Mouse (Mus musculus) hindbrain, embryonic 10.5 days (tissue): Measurements from ENCODE around the gene AW549877. TPM values are rescaled to one million over a fixed set of nuclear protein-coding genes. Genes with fewer than 3 reads are reported as not detected.

Experiments used
- DNase-seq: peaks from one replicate; pipeline ENCODE4 v3.0.0-alpha.2; 2017; ENCODE audit warnings: low spot score
- H3K27ac ChIP-seq: fragments of 300-500 bp; sonication (generic); 2 replicates; pipeline ENCODE4 v1.5.1; 2016; ENCODE audit warnings: mild to moderate bottlenecking, moderate library complexity
- H3K27me3 ChIP-seq: fragments of 300-500 bp; sonication (generic); 2 replicates; pipeline ENCODE4 v1.6.1; 2016; ENCODE audit warnings: mild to moderate bottlenecking; ENCODE audit not compliant: poor library complexity, insufficient read depth, severe bottlenecking
- H3K36me3 ChIP-seq: fragments of 300-500 bp; sonication (generic); 2 replicates; pipeline ENCODE4 v1.6.1; 2016; ENCODE audit warnings: mild to moderate bottlenecking, moderate library complexity
- H3K4me1 ChIP-seq: fragments of 300-500 bp; sonication (generic); replicated peaks from 2 replicates; pipeline ENCODE4 v1.6.1; 2016; ENCODE audit warnings: mild to moderate bottlenecking
- H3K4me3 ChIP-seq: fragments of 300-500 bp; sonication (generic); 2 replicates; pipeline ENCODE4 v1.5.1; 2016; ENCODE audit warnings: mild to moderate bottlenecking, moderate library complexity
- H3K9me3 ChIP-seq: fragments of 300-500 bp; sonication (generic); 2 replicates; pipeline ENCODE4 v1.6.1; 2016; ENCODE audit warnings: mild to moderate bottlenecking, moderate library complexity
- WGBS: fragments of 180-500 bp; shearing (Covaris S2); methylation state at CpG from one replicate; pipeline ENCODE4 v1.1.7; 2016; 5-methylcytosine and 5-hydroxymethylcytosine counted together
- polyA plus RNA-seq: library from polyadenylated mRNA; unstranded; fragments of >200 nt; fragmentation: Nextera tagmentation; extraction: Ambion mirVana; gene quantifications from 2 replicates; pipeline ENCODE4 v1.2.1, GENCODE M21; 2016

The AW549877 gene
- polyA plus RNA-seq, 1 experiment from 2014 or later, result 39.3 TPM

DNA sequence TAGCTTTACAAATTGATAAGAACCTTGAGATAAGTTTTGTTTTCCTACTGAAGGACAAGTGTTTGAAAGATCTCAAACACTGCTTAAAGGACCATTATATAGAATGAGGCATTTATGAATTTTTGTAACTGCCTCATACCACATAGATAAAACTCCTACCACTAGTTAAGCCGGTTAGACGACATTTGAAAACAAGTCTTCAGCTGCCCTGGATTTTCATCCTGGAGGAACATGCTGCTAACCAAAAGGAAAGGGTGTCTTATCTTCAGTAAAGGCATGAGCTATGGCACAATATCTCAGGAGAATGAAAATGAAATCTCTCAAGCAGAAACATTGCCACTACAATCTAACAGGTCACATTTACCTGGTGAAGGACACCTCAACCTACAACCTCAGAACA lies 28.2 kb upstream of the AW549877 start:
- H3K9me3 ChIP-seq, result no peaks in the 10 kb centered on the region; the same call in 1 of the 2 replicates
- DNase-seq, result no peak
- 86% methylated on average over 2 of the region's 2 CpGs for WGBS
- peaks cover 23% of the 10 kb centered on the region for H3K27me3 ChIP-seq
- H3K4me3 ChIP-seq, result no peak overlapping the region
- no peak overlapping the region for H3K27ac ChIP-seq
- no peaks in the 10 kb centered on the region for H3K36me3 ChIP-seq
- peaks cover 11% of the 10 kb centered on the region for H3K4me1 ChIP-seq

DNA sequence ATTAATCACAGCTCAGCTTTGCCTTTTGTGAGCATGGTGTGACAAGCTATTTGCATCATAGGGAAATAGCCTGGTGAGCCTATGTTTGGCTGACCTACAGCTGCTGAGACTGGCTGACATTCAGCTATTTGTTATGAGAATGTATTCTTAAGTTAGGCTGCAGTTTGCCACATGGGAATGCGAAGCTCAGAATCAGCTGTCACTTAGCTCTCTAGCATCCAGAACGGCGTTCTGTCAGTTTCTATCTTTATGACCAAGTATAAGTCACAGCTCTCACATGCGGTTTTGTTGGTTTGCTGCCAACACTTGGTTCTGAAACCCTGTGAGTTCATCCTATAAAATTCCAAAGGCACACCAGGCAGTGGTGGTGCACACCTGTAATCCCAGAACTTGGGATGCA lies 25.2 kb upstream of the AW549877 start:
- Histone ChIP-seq H3K36me3 (no peaks in the 10 kb centered on the region), H3K4me1 (peaks cover 2% of the 10 kb centered on the region), H3K4me3 (no peak overlapping the region), H3K27me3 (peaks cover 12% of the 10 kb centered on the region; the same call in 1 of the 2 replicates), H3K9me3 (no peaks in the 10 kb centered on the region), H3K27ac (no peak overlapping the region)
- no peak for DNase-seq
- 74% methylated on average over 4 of the region's 4 CpGs for WGBS

- Histone ChIP-seq H3K4me1 (no peaks in the 10 kb centered on the region), H3K4me3 (no peak overlapping the region), H3K27me3 (no peaks in the 10 kb centered on the region), H3K9me3 (no peaks in the 10 kb centered on the region), H3K36me3 (no peaks in the 10 kb centered on the region), H3K27ac (no peak overlapping the region)
- WGBS, result 78% methylated on average over 2 of the region's 2 CpGs
- no peak for DNase-seq
Observed at GRCm38 (mm10) chr15:4013873-4014272, 18.3 kb upstream of the AW549877 start.

DNA sequence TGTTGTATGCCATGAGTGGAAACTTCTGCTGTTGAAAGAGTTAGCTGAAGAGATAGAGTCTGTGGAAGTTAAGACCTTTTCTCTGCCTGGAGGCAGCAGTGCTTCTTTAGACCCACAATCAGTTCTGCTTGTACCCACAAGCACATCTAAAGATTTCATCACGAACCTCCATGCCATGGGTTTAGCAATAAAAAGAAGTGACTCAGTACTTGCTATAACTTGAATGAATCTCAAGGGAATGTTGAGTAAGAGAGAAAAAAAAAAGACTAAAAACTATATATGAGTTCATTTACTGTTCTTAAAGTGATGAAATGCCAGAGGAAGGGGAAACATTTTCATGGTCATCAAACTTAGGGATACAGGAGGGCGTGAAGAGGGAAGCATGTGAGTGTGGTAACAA lies 5.0 kb upstream of the AW549877 start:
- peaks cover 7% of the 10 kb centered on the region for H3K9me3 ChIP-seq
- no peaks in the 10 kb centered on the region for H3K27me3 ChIP-seq
- no peak overlapping the region for H3K4me3 ChIP-seq
- 88% methylated on average over 2 of the region's 2 CpGs for WGBS
- H3K36me3 ChIP-seq, result no peaks in the 10 kb centered on the region
- no peak for DNase-seq
- no peak overlapping the region for H3K27ac ChIP-seq
- H3K4me1 ChIP-seq, result peaks cover 5% of the 10 kb centered on the region; the same call in 1 of the 2 replicates

- no peaks in the 10 kb centered on the region for H3K9me3 ChIP-seq
- H3K4me3 ChIP-seq, result no peak overlapping the region
- DNase-seq, result no peak
- H3K36me3 ChIP-seq, result no peaks in the 10 kb centered on the region
- peaks cover 13% of the 10 kb centered on the region for H3K4me1 ChIP-seq
- WGBS, result 69% methylated on average over 2 of the region's 2 CpGs
- H3K27ac ChIP-seq, result no peak overlapping the region
- no peaks in the 10 kb centered on the region for H3K27me3 ChIP-seq
Observed at GRCm38 (mm10) chr15:3999144-3999543, 3.6 kb upstream of the AW549877 start.

GRCm38 (mm10) chr15:3996267-3997010 lies 895 bp upstream of the AW549877 start:
- 25% methylated on average over 14 of the region's 14 CpGs for WGBS
- peak overlapping the region; percentile 96 for H3K27ac ChIP-seq

DNA sequence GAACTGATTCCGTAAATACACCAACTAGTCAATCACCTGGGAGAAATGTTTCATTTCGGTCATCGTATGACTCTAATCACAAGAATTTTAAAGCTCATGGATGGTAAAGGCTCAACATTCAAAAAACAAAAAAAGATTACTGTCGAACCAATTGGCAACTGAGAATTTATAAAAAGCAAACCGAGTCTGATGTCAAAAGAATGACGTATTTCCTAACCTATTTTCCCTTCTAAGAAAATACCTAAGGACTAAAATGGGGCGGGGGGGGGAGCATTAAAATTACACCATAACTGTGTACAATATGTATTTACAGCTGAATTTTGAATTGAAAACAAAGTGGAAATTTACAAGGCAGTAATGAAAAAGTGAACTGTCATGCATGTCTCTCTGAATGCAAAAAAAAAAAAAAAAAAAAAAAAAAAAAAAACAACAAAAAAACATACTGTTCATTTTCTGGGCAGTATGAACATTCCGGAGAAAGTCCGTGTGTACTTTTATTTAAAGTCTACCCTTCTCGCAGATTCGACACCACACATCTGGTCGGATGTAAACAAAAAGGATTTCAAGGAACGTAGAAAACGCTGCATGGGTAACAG lies 594 bp downstream of the AW549877 start:
- peaks cover 23% of the 10 kb centered on the region for H3K36me3 ChIP-seq
- no peaks in the 10 kb centered on the region for H3K27me3 ChIP-seq
- H3K4me3 ChIP-seq, result peak overlapping the region; percentile 67
- H3K27ac ChIP-seq, result peak overlapping the region; percentile 96
- WGBS, result 29% methylated on average over 14 of the region's 14 CpGs
- DNase-seq, result no peak
- peaks cover 13% of the 10 kb centered on the region for H3K4me1 ChIP-seq
- no peaks in the 10 kb centered on the region for H3K9me3 ChIP-seq

More at GRCm38 (mm10) chr15:3996267-3997010, 895 bp upstream of the AW549877 start:
- peaks cover 8% of the 10 kb centered on the region for H3K36me3 ChIP-seq
- H3K9me3 ChIP-seq, result no peaks in the 10 kb centered on the region
- H3K4me1 ChIP-seq, result peaks cover 13% of the 10 kb centered on the region
- H3K27me3 ChIP-seq, result no peaks in the 10 kb centered on the region
- DNase-seq, result no peak
- peak overlapping the region; percentile 67 for H3K4me3 ChIP-seq

DNA sequence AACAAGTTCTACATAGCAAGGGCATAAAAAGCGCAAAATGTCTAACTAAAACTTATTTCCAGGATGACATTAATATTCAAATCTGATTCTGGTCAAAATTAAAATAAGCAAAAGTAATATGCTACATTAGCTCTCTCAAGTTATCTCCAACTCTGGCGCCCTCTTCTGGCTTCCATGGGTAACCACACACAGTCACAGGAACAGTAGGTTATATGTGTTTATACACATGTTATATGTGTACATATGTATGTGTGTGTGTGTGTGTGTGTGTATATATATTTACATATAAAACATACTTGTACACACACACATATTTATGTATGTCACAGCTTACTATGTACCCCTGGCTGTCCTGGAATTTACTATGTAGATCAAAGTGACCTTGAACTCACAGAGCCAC lies 7.6 kb downstream of the AW549877 start:
- Histone ChIP-seq H3K9me3 (no peaks in the 10 kb centered on the region), H3K4me1 (no peaks in the 10 kb centered on the region), H3K36me3 (peaks cover 87% of the 10 kb centered on the region), H3K27me3 (no peaks in the 10 kb centered on the region), H3K4me3 (no peak overlapping the region), H3K27ac (no peak overlapping the region)
- 67% methylated on average over 2 of the region's 2 CpGs for WGBS
- peak; percentile 7 for DNase-seq

GRCm38 (mm10) chr15:3984876-3985275 lies 10.7 kb downstream of the AW549877 start:
- H3K4me3 ChIP-seq, result no peak overlapping the region
- WGBS, result 86% methylated on average over 2 of the region's 2 CpGs
- no peak overlapping the region for H3K27ac ChIP-seq
- no peaks in the 10 kb centered on the region for H3K9me3 ChIP-seq
- H3K36me3 ChIP-seq, result peaks cover 63% of the 10 kb centered on the region
- no peaks in the 10 kb centered on the region for H3K27me3 ChIP-seq
- no peaks in the 10 kb centered on the region for H3K4me1 ChIP-seq
- DNase-seq, result no peak

DNA sequence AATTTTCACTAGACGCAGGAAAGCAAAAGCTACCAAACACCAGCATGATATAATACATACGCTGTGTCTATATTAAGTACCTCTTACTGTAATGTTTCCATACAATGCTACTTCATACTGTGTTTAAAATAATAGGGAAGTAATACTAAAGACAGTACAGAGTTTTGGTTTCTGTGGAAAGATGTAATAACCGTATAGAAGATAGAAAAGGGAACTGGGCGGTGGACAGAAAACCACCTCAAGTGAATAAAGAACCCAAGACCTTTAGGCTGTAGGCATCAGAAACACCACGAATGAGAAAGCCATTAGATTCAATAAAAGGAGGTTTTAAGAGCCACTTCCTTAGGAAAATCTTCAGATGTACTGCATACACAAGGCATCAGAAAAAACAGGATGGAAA lies 12.8 kb downstream of the AW549877 start:
- Histone ChIP-seq H3K36me3 (peaks cover 44% of the 10 kb centered on the region), H3K4me1 (peaks cover 10% of the 10 kb centered on the region; the same call in 1 of the 2 replicates), H3K27me3 (no peaks in the 10 kb centered on the region), H3K4me3 (no peak overlapping the region), H3K27ac (no peak overlapping the region), H3K9me3 (no peaks in the 10 kb centered on the region)
- DNase-seq, result no peak
- WGBS, result 93% methylated on average over 5 of the region's 5 CpGs

GRCm38 (mm10) chr15:3979871-3980270 lies 15.7 kb downstream of the AW549877 start:
- peaks cover 19% of the 10 kb centered on the region for H3K36me3 ChIP-seq
- H3K27me3 ChIP-seq, result no peaks in the 10 kb centered on the region
- WGBS, result 91% methylated on average over 3 of the region's 3 CpGs
- DNase-seq, result no peak
- H3K4me3 ChIP-seq, result peak overlapping the region; percentile 70
- H3K4me1 ChIP-seq, result peaks cover 10% of the 10 kb centered on the region; the same call in 1 of the 2 replicates
- H3K9me3 ChIP-seq, result no peaks in the 10 kb centered on the region
- peak overlapping the region; percentile 97; the same call in 1 of the 2 replicates for H3K27ac ChIP-seq

GRCm38 (mm10) chr15:3979061-3979848 lies 16.3 kb downstream of the AW549877 start, which contains the start of gene Fbxo4:
Gene Fbxo4, minus strand, starts transcription at chr15:3979573.
- Histone ChIP-seq H3K36me3 (peaks cover 13% of the 10 kb centered on the region), H3K27me3 (no peaks in the 10 kb centered on the region), H3K4me1 (peaks cover 10% of the 10 kb centered on the region; the same call in 1 of the 2 replicates), H3K27ac (peak within 1 kb of the TSS; percentile 97), H3K9me3 (no peaks in the 10 kb centered on the region), H3K4me3 (peak within 1 kb of the TSS; percentile 70)
- peak; percentile 75 for DNase-seq
- 2% methylated on average over 61 of the region's 61 CpGs for WGBS
